Mouse (Mus musculus) myocyte (in vitro differentiated cells): ENCODE measurements around the gene Gm9887. TPM values are rescaled to one million over a fixed set of nuclear protein-coding genes. Genes with fewer than 3 reads are reported as not detected.
"Not testable (repeated sequence)": the region's sequence is repeated elsewhere in the genome, so short reads cannot be mapped to it uniquely, and the experiment has no call there.

Experiments used
- H3K27me3 ChIP-seq: one replicate; pipeline ENCODE4 v1.6.1; 2011; ENCODE audit not compliant: control insufficient read depth, insufficient read depth, insufficient read length
- H3K36me3 ChIP-seq: one replicate; pipeline ENCODE4 v1.6.1; 2011; ENCODE audit not compliant: control insufficient read depth, insufficient read depth
- H3K4me2 ChIP-seq: one replicate; pipeline ENCODE4 v1.6.1; 2011; ENCODE audit warnings: low read depth, control low read depth
- H3K4me3 ChIP-seq: one replicate; pipeline ENCODE4 v1.5.1; 2011; ENCODE audit warnings: mild to moderate bottlenecking, control low read depth, moderate library complexity
- H3K79me2 ChIP-seq: one replicate; pipeline ENCODE4 v1.6.1; 2011; ENCODE audit not compliant: control insufficient read depth, insufficient read depth
- H3ac ChIP-seq: one replicate; pipeline ENCODE4 v1.6.1; 2011; ENCODE audit not compliant: control insufficient read depth, insufficient read length
- CEBPB ChIP-seq: IDR thresholded peaks from 2 replicates; pipeline ENCODE4 v1.6.1; 2011; ENCODE audit warnings: mild to moderate bottlenecking, moderate library complexity; ENCODE audit not compliant: poor library complexity, insufficient read depth, severe bottlenecking
- E2F4 ChIP-seq: IDR thresholded peaks from one replicate; pipeline ENCODE4 v1.6.1; 2011; ENCODE audit warnings: mild to moderate bottlenecking, control low read depth, moderate library complexity; ENCODE audit not compliant: insufficient read depth
- MAX ChIP-seq: IDR thresholded peaks from one replicate; pipeline ENCODE4 v1.6.1; 2011; ENCODE audit warnings: low read depth, mild to moderate bottlenecking, control low read depth
- MYOD1 ChIP-seq, 3 experiments: IDR thresholded peaks; one replicate each; pipeline ENCODE4 v1.6.1; 2011; ENCODE audit warnings: control low read depth in 2 of 3, low read depth in 2 of 3, mild to moderate bottlenecking in 2 of 3, moderate library complexity in 1 of 3; ENCODE audit not compliant: insufficient read length in 2 of 3, control insufficient read depth in 1 of 3
- MYOG ChIP-seq, 3 experiments: IDR thresholded peaks; one replicate each; pipeline ENCODE4 v1.6.1; 2011; ENCODE audit warnings: control low read depth in 2 of 3, low read depth in 2 of 3, mild to moderate bottlenecking in 2 of 3; ENCODE audit not compliant: insufficient read length in 2 of 3, control insufficient read depth in 1 of 3, insufficient read depth in 1 of 3
- POLR2A ChIP-seq: IDR thresholded peaks from one replicate; pipeline ENCODE4 v1.6.1; 2011; ENCODE audit warnings: low read depth, mild to moderate bottlenecking, control low read depth, moderate library complexity; ENCODE audit not compliant: insufficient read length
- POLR2AphosphoS2 ChIP-seq: IDR thresholded peaks from one replicate; pipeline ENCODE4 v1.6.1; 2011; ENCODE audit warnings: low read depth, control low read depth; ENCODE audit not compliant: insufficient read length
- REST ChIP-seq: IDR thresholded peaks from one replicate; pipeline ENCODE4 v1.6.1; 2011; ENCODE audit warnings: mild to moderate bottlenecking, control low read depth, moderate library complexity; ENCODE audit not compliant: insufficient read depth, insufficient read length
- SRF ChIP-seq: IDR thresholded peaks from one replicate; pipeline ENCODE4 v1.6.1; 2011; ENCODE audit warnings: low read depth; ENCODE audit not compliant: control insufficient read depth, insufficient read length
- TCF12 ChIP-seq: IDR thresholded peaks from one replicate; pipeline ENCODE4 v1.6.1; 2011; ENCODE audit warnings: mild to moderate bottlenecking, control low read depth; ENCODE audit not compliant: poor library complexity, insufficient read depth, severe bottlenecking
- TCF3 ChIP-seq: IDR thresholded peaks from one replicate; pipeline ENCODE4 v1.6.1; 2011; ENCODE audit warnings: low read depth, control low read depth; ENCODE audit not compliant: insufficient read length
- USF1 ChIP-seq: IDR thresholded peaks from one replicate; pipeline ENCODE4 v1.6.1; 2011; ENCODE audit warnings: low read depth, mild to moderate bottlenecking, control low read depth, moderate library complexity
- polyA plus RNA-seq: library from polyadenylated mRNA; unstranded; fragments of >200 nt; fragmentation: generic; extraction: Trizol; gene quantifications from one replicate; pipeline ENCODE4 v1.2.1, GENCODE M21; 2012; ENCODE audit warnings: missing spikeins

Gene Gm9887
- polyA plus RNA-seq, 1 experiment: 2.4 TPM

DNA sequence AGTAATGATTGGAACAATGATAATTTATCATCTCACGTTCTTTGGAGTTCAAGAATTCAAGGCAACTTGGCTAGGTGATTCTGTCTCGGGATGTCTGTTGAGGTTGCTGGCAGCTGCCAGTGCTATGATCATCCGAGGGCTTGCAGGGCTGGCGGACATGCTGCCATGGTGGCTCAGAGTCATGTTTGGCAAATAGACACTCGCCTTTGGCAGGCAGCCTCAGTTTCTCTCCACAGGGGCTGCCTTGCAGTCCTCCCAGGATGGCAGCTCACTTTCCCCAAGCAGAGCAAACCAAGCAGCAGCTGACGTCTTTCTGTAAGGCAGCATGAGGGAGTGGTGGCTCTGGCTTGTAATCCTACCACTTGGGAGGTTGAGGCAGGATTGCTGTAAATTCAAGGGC is 22.2 kb upstream of the Gm9887 start:
- no peaks in the 10 kb centered on the region for H3K79me2 ChIP-seq
- H3K36me3 ChIP-seq: no peaks in the 10 kb centered on the region
- H3K27me3 ChIP-seq: no peaks in the 10 kb centered on the region
- no peak overlapping the region for H3K4me2 ChIP-seq
- no peak overlapping the region for H3ac ChIP-seq
- TF ChIP-seq MYOD1 (IDR thresholded peaks at IDR 0.05; ENCODE audit: control insufficient read depth in 1 of 3, insufficient read length in 2 of 3, low read depth in 2 of 3) (no peak), MYOG (IDR thresholded peaks at IDR 0.05; ENCODE audit: control insufficient read depth in 1 of 3, insufficient read depth in 1 of 3, insufficient read length in 2 of 3, low read depth in 2 of 3) (no peak), TCF12 (no peak), REST (no peak), SRF (no peak)
- H3K4me3 ChIP-seq: no peak overlapping the region

DNA sequence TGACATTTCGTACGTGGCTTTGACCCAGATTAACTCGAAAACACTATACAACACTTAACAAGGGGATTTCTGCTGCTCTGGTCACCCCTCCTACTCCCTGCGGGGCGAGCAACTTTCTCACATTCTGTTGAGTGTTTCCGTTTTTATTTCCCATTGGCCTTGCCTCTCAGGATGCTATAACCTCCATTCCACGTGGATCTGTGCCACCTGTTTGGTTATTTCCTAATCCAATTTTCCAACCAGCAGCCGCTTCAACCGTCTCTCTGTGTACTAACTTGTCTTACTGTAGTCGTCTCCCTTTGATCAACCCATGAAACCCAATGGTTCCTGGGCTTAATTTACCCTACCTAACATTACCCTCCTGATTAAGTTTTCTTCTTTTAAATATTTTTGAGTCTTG is 20.8 kb upstream of the Gm9887 start:
- H3K27me3 ChIP-seq: no peaks in the 10 kb centered on the region
- no peaks in the 10 kb centered on the region for H3K79me2 ChIP-seq
- no peak overlapping the region for H3K4me3 ChIP-seq
- no peaks in the 10 kb centered on the region for H3K36me3 ChIP-seq
- TF ChIP-seq USF1 (no peak), POLR2A (no peak), MYOD1 (IDR thresholded peaks at IDR 0.05; ENCODE audit: control insufficient read depth in 1 of 3, insufficient read length in 2 of 3, low read depth in 2 of 3) (no peak), SRF (no peak), TCF12 (no peak), TCF3 (no peak), MYOG (IDR thresholded peaks at IDR 0.05; ENCODE audit: control insufficient read depth in 1 of 3, insufficient read depth in 1 of 3, insufficient read length in 2 of 3, low read depth in 2 of 3) (no peak), CEBPB (no peak), E2F4 (no peak), REST (no peak), POLR2AphosphoS2 (no peak), MAX (no peak)
- no peak overlapping the region for H3K4me2 ChIP-seq
- H3ac ChIP-seq: no peak overlapping the region

DNA sequence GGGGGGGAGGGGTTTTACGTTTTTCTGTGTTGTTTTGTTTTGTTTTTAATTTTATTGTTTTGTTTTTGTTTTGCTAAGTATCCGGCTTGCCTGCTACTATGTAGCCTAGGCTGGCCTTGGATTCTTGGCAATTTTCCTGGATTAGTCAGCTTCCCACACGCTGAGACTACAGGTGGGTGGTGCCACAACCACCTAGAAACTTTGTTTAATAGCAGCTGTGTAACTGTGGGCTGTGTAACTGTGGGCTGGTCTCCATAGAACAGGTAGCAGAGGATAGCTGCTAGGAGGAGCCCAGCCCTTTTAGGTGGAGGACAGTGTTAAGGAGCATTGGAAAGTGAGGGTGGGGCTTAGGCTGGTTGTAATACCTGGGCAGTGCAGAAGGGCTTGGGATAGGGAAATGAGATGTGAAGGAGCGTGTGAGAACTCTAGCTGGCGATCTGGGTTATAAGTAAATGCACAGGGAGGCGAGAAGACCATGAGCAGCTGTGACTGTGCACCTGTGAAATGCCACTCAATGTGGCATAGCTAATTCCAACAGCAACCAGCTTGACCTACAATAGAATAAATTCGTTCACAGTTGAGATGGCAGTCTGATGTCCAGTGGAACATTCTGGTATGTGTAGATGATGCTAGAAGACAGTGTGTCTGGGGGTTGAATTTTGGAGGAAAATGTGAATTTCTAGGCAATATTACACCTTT is 17.9 kb upstream of the Gm9887 start:
- Histone ChIP-seq H3K27me3 (no peaks in the 10 kb centered on the region), H3K36me3 (no peaks in the 10 kb centered on the region), H3ac (no peak overlapping the region), H3K79me2 (no peaks in the 10 kb centered on the region), H3K4me3 (no peak overlapping the region), H3K4me2 (no peak overlapping the region)
- TF ChIP-seq MYOD1 (IDR thresholded peaks at IDR 0.05; ENCODE audit: control insufficient read depth in 1 of 3, insufficient read length in 2 of 3, low read depth in 2 of 3) (peak; percentile 14 to 92 (median 81)), SRF (no peak), MAX (no peak), TCF3 (peak; percentile 20)

DNA sequence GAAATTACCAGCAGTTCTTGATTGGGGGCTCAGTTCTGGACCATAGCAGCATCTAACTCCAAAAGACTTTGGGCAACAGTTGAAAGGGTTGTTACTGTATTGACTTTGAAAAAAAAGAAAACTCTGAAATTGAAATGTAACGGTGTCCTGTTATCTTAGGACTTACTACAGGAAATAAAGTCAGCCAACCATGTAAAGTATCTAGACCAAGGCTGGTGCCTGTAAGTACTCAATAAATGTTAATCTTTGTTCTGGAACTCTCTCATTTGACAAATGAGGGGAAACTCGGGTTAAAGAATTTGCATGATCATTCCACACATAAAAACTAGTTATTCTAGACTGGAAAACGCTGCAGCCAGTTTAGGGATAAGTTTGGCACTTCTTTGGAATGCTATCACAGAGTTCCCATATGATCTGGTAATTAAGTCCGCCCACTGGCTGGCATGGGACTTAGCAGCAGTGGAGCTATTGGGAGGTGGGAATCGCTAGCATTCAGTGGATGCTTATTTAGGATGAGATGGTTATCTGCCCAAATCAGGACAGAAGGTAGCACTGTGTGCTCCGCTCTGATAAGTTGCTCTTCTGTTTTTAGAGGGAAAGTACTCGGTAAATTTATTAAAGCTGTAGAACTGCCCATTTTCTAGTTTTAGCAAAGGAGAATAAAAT is 17.1 kb upstream of the Gm9887 start:
- Histone ChIP-seq H3K4me3 (no peak overlapping the region), H3K4me2 (no peak overlapping the region), H3K27me3 (no peaks in the 10 kb centered on the region), H3ac (no peak overlapping the region), H3K36me3 (no peaks in the 10 kb centered on the region), H3K79me2 (no peaks in the 10 kb centered on the region)
- TF ChIP-seq POLR2AphosphoS2: no peak
- no peak for TF ChIP-seq REST
- no peak for TF ChIP-seq POLR2A
- no peak for TF ChIP-seq TCF3
- TF ChIP-seq USF1: no peak
- TF ChIP-seq E2F4: no peak
- no peak for TF ChIP-seq MYOG (IDR thresholded peaks at IDR 0.05; ENCODE audit: control insufficient read depth in 1 of 3, insufficient read depth in 1 of 3, insufficient read length in 2 of 3, low read depth in 2 of 3)
- TF ChIP-seq MYOD1 (IDR thresholded peaks at IDR 0.05; ENCODE audit: control insufficient read depth in 1 of 3, insufficient read length in 2 of 3, low read depth in 2 of 3): no peak
- TF ChIP-seq CEBPB: no peak
- no peak for TF ChIP-seq MAX
- no peak for TF ChIP-seq TCF12
- no peak for TF ChIP-seq SRF

GRCm38 (mm10) chr12:69388321-69388869 is 16.1 kb upstream of the Gm9887 start:
- no peaks in the 10 kb centered on the region for H3K36me3 ChIP-seq
- H3K27me3 ChIP-seq: no peaks in the 10 kb centered on the region
- no peak overlapping the region for H3ac ChIP-seq
- H3K4me2 ChIP-seq: peak overlapping the region; percentile 65
- H3K4me3 ChIP-seq: no peak overlapping the region
- TF ChIP-seq POLR2AphosphoS2: no peak
- peak in 1 of 3 experiments; percentile 37 for TF ChIP-seq MYOG (IDR thresholded peaks at IDR 0.05; ENCODE audit: control insufficient read depth in 1 of 3, insufficient read depth in 1 of 3, insufficient read length in 2 of 3, low read depth in 2 of 3)
- no peaks in the 10 kb centered on the region for H3K79me2 ChIP-seq

- H3K27me3 ChIP-seq, H3K4me2 ChIP-seq, H3K79me2 ChIP-seq, H3K36me3 ChIP-seq, H3K4me3 ChIP-seq, H3ac ChIP-seq: not testable (repeated sequence)
Observed at GRCm38 (mm10) chr12:69386281-69386732, 14.0 kb upstream of the Gm9887 start.
